Mouse (Mus musculus) megakaryocyte, embryonic 14.5 days (primary cell): ENCODE data around the gene Garnl3. TPM values are rescaled to one million over a fixed set of nuclear protein-coding genes. Genes with fewer than 3 reads are reported as not detected.
"Not testable (repeated sequence)": the region's sequence is repeated elsewhere in the genome, so short reads cannot be mapped to it uniquely, and the experiment has no call there.

ENCODE experiments used
- H3K27me3 ChIP-seq: replicated peaks from 2 replicates; pipeline ENCODE3; 2012; ENCODE audit warnings: inconsistent platforms
- H3K36me3 ChIP-seq: replicated peaks from 2 replicates; pipeline ENCODE3; 2012; ENCODE audit warnings: low read length, inconsistent platforms, mixed read lengths
- H3K4me1 ChIP-seq: 2 replicates; pipeline ENCODE4 v1.6.1; 2012; ENCODE audit warnings: inconsistent platforms
- H3K4me3 ChIP-seq: replicated peaks from 2 replicates; pipeline ENCODE3; 2012; ENCODE audit warnings: moderate library complexity, mild to moderate bottlenecking, inconsistent platforms
- H3K9me3 ChIP-seq: 2 replicates; pipeline ENCODE4 v1.6.1; 2012; ENCODE audit warnings: inconsistent platforms
- FLI1 ChIP-seq: IDR thresholded peaks from 2 replicates; pipeline ENCODE4 v1.6.1; 2012; ENCODE audit warnings: low read length, inconsistent platforms, mixed read lengths
- GATA1 ChIP-seq: IDR thresholded peaks from 3 replicates; pipeline ENCODE4 v1.6.1; 2012; ENCODE audit warnings: mixed read lengths, low read length, inconsistent platforms, borderline replicate concordance
- polyA plus RNA-seq: library from polyadenylated mRNA; stranded (reverse); fragments of >175 nt; gene quantifications from 2 replicates; pipeline ENCODE4 v1.2.3, GENCODE M21; 2012; ENCODE audit warnings: low replicate concordance; ENCODE audit not compliant: insufficient read depth

The Garnl3 gene
- polyA plus RNA-seq, 1 experiment, result 0.06 TPM

DNA sequence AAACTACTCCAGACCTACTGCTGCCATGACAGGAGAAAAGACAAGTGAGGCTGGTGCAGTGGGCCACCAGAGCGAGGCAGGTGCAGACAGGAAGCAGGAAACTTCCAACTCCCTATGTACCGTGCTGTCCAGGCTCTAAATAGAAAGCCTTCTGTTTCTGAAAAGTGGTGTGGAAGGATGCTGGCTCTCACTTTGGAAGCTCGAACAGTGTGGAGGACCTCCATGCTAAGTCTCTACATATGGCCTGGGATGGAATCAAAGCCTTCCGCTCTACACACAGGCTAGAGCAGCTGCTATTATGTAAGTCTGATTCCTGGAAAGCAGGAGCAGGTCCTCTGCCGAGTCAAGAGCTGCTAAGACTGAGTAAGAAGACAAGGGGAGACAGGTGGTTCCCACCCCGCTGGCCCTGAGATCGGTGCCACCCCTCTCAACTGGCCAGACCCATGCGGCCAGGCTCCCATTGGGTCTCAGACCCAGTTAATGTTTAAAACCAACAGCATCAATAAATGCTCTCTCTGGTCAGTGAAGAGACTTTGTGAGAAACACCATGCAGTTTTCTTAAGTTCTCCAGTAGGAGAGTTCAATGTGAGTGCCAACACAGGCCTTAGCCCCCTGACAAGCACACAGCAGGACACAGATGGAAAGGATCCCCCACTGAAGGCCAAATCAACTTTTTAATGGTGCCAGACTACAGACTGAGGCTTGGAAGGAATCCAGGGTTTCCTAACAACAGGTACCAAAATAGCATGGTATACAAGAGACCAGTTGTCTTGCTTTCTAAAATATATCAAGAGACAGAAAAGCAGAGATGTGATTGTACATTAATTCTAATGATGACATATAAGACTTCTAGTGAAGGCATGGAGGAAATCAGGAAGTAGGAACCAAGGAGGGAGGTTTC is 40.6 kb downstream of the Garnl3 start:
- Histone ChIP-seq H3K4me1 (no peaks in the 10 kb centered on the region), H3K9me3 (no peaks in the 10 kb centered on the region), H3K4me3 (no peak overlapping the region), H3K27me3 (peaks cover 35% of the 10 kb centered on the region), H3K36me3 (no peaks in the 10 kb centered on the region)
- no peak for TF ChIP-seq GATA1
- no peak for TF ChIP-seq FLI1

DNA sequence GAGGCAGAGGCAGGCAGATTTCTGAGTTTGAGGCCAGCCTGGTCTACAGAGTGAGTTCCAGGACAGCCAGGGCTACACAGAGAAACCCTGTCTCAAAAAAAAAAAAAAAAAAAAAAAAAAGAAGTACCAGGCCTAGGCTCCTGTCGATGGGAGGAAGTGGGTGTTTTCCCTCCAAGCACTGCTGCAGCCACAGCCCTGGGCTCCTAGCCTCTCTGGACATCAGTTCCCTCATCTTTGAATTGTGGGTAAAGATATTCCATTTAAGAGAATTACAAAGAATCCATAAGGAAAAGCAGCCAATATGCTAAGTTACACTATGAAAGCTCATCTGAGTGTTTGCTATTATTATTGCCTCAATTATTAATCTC is 41.4 kb downstream of the Garnl3 start:
- not testable (repeated sequence) for H3K4me3 ChIP-seq

DNA sequence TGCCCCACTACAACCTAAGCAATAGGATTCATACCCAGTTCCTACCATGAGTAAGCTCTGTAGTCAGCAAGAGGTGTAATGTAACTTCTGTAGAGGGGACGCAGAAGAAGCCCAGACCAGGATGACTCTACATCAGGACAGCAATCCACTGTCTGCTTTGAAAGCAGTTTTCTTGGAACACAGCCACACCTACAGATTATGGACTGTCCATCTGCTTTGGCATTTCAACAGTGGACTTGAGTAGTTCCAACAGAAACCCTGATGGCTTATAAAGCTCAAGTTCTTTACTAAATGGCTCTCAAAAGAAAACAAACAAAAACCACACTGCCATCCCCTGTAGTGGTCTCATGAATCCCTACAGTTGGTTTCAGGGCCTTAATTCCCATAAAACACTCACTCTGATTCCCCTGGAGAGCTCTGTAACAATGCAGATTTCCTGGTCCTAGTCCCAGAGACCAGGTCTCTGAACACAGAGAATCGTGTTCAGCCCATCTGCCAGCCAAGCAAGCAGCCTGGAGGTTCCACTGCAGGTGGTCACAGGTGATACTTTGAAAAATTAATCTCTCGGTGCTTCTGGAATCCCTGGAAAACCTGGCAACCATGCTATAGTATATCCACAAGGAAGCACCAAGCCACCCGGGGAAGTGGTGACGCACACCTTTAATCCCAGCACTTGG is 42.0 kb downstream of the Garnl3 start:
- H3K27me3 ChIP-seq, result peaks cover 26% of the 10 kb centered on the region
- no peaks in the 10 kb centered on the region for H3K36me3 ChIP-seq
- H3K4me1 ChIP-seq, result no peaks in the 10 kb centered on the region; the same call in 1 of the 2 replicates
- no peak overlapping the region for H3K4me3 ChIP-seq
- no peaks in the 10 kb centered on the region for H3K9me3 ChIP-seq
- no peak for TF ChIP-seq FLI1
- TF ChIP-seq GATA1, result no peak

More for the DNA sequence above, 41.4 kb downstream of the Garnl3 start:
- H3K9me3 ChIP-seq, H3K4me1 ChIP-seq, H3K36me3 ChIP-seq: not testable (repeated sequence)
- H3K27me3 ChIP-seq, result peaks cover 26% of the 10 kb centered on the region

DNA sequence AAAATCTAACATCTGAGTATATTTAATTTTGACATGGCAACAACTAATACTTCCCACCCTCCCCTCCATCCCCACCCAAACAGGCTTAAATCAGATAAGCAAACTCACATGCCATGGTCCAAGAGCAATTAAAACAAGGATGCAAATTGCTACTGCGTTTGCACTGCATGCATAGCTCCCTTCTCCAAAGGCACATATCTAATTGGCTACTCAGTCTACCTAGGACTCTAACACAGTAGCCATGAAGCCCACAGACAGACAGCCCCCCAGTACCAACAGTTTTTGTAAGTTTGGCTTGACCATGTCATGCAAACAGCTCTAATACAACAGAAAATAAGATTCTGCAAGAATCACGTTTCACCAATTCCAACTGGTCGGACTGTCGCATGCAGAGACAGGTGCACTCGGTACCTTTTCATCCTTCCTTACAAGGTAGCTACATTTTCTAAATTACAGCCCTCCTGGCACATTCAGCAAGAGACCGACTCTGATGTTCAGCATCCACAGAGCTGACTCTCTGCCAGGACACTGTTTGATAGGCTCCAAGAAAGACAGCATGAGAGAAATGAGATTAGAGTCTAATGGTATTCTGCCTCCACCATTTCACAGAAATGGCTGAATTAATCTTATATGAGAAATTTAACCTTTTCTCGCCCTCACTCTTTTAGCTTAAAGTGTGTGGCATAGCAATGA is 44.6 kb downstream of the Garnl3 start:
- Histone ChIP-seq H3K36me3 (no peaks in the 10 kb centered on the region), H3K4me3 (no peak overlapping the region), H3K27me3 (peaks cover 33% of the 10 kb centered on the region), H3K9me3 (no peaks in the 10 kb centered on the region), H3K4me1 (peaks cover 6% of the 10 kb centered on the region)
- TF ChIP-seq FLI1 (no peak), GATA1 (no peak)

DNA sequence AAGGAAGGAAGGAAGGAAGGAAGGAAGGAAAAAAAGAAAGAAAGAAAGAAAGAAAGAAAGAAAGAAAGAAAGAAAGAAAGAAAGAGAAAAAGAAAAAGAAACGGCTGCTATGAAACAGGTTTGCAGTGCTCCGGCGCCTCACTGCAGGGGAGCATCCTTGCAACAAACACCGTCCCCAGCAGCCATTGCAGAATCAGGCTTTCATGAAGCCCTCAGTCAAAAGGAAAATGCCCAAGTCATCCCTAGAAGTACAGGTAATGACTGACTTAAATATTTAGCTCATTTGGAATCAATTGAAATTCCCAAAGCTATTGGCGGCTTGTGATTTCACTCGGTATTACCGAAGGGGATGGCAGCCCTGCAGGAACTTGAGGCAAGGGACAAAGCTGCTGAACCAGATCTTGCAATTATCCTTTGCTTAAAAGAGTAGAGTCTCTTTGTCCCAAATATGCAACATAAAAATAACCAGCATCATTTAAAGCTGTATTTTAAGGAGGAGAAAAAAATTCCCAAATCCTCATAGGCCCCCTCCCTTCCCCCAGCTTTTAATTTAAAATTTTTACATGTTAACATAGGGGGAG is 45.3 kb downstream of the Garnl3 start:
- peaks cover 6% of the 10 kb centered on the region for H3K4me1 ChIP-seq
- no peak overlapping the region for H3K4me3 ChIP-seq
- no peak for TF ChIP-seq FLI1
- no peak for TF ChIP-seq GATA1
- H3K36me3 ChIP-seq, result no peaks in the 10 kb centered on the region
- peaks cover 33% of the 10 kb centered on the region for H3K27me3 ChIP-seq
- H3K9me3 ChIP-seq, result no peaks in the 10 kb centered on the region

DNA sequence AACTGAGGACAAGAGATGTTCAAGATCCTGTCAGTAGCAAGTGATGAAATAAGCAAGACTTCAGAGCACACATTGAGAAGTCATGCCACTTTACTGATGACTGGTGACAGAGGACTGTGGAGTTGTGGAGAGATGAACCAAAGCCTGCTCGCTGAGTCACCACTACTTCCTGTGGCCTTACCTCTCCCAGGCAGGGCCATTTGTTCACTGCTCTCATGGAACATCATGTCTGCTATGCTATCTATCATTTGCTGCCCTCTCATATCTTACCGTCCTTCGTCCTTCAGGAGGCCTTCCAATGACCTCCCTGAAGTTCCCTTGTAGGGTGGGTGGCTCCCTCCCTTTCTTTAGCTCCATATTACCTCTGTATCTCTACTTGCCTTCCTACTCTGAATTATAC is 47.2 kb downstream of the Garnl3 start:
- Histone ChIP-seq H3K9me3 (no peaks in the 10 kb centered on the region), H3K4me1 (peaks cover 6% of the 10 kb centered on the region), H3K36me3 (no peaks in the 10 kb centered on the region), H3K27me3 (peaks cover 36% of the 10 kb centered on the region), H3K4me3 (no peak overlapping the region)
- TF ChIP-seq GATA1 (no peak), FLI1 (no peak)

DNA sequence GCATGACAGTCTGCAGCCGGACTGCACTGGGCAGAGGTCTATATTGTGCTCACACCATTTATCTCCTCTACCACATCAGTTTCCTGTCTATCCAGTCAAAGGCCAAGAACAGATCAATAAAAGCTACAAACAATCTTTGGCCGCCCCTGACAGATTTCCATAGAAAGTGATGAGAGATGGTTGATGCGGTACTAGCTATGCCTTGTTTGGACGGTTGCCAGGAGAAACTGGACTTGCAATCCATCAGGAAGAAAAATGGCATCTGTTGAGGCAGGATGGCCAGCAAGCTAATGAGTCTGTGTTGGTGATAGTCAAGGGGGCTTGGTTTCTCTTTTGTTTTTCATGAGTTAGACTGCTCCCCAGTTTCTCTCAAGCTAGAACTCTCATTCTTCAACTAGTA is 51.3 kb downstream of the Garnl3 start:
- Histone ChIP-seq H3K4me1 (peaks cover 6% of the 10 kb centered on the region), H3K9me3 (peaks cover 4% of the 10 kb centered on the region; the same call in 1 of the 2 replicates)
- TF ChIP-seq GATA1 (no peak), FLI1 (no peak)

DNA sequence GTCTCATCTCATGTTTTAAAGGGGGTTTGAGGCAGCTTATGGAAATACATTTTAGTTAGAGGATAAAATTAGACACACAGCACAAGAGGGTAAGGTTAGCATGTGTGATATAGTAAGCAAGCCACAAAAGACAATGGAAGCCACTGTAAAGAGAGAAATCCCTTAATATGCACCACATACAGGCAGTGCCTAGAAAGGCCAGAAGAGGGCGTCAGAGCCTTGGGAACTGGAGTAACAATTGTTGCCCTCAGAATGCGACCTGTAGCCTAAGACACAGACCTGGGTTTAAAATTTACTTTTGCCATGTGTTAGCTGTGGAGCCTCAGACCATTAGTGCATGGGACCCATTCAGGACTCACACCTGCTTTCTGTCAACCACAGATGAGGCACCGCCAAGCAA is 54.2 kb downstream of the Garnl3 start:
- Histone ChIP-seq H3K4me3 (no peak overlapping the region), H3K36me3 (no peaks in the 10 kb centered on the region), H3K4me1 (no peaks in the 10 kb centered on the region), H3K9me3 (peaks cover 4% of the 10 kb centered on the region; the same call in 1 of the 2 replicates), H3K27me3 (peaks cover 48% of the 10 kb centered on the region)
- TF ChIP-seq FLI1, result no peak
- no peak for TF ChIP-seq GATA1

More for the DNA sequence above, 51.3 kb downstream of the Garnl3 start:
- H3K4me3 ChIP-seq, result no peak overlapping the region
- H3K36me3 ChIP-seq, result no peaks in the 10 kb centered on the region
- H3K27me3 ChIP-seq, result peaks cover 37% of the 10 kb centered on the region

DNA sequence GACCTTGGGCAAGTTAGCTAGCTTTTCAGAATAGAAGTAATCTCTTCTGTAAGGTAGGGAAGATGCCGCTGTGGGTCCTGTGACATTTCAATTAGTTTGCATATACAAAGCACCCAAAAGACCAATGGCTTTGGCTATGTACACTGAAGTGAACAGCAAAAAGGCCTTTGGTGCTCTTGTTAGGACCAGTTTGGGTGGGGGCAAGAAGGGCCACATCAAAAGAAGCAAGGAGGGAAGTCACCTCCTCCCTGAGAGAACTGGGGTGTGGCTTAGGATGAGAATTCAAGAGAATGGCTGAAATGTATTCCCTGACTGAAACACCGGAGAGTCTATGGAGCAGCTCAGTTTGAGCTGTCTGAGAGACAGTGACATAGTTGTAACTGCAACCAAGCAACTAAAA is 56.5 kb downstream of the Garnl3 start:
- TF ChIP-seq GATA1, result no peak
- no peak for TF ChIP-seq FLI1

More for the DNA sequence above, 56.5 kb downstream of the Garnl3 start:
- Histone ChIP-seq H3K36me3 (no peaks in the 10 kb centered on the region), H3K4me3 (no peak overlapping the region), H3K4me1 (no peaks in the 10 kb centered on the region), H3K27me3 (peaks cover 47% of the 10 kb centered on the region), H3K9me3 (peaks cover 4% of the 10 kb centered on the region; the same call in 1 of the 2 replicates)
